Mouse (Mus musculus): ENCODE measurements around the gene Mrpl14. TPM values are rescaled to one million over a fixed set of nuclear protein-coding genes. Genes with fewer than 3 reads are reported as not detected.

Gene Mrpl14
- total RNA-seq (2023) = 10 to 100 TPM; 42.5 to 49.7 TPM

DNA sequence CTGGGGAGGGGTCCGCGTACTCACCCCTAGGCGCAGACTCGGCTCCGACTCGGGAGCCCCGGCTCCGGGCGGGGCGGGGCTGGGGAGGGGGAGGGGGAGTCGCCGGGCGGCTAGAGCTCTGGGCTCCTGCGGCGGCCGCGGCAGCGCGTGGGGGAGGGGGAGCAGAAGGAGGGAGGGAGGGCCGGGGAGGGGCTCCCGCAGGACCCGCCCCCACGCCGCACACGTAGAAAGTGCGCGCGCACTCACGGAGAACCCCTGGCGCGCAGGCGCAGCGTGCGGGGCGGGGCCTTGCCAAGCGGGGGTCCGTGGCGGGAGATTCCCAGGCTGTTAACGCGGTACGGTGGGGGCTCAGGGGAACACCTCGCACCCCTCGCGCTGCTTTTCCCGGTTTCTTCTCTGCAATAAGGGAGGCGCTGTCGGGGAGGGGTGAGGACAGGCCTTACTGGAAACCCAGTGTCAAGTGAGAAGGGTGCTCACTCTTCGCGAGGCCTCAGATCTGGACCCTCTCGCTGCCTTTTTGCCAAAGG, at the start of gene Mrpl14:
Gene Mrpl14, plus strand, starts transcription at position 230 of the 527 bp plus-strand sequence.

DNA sequence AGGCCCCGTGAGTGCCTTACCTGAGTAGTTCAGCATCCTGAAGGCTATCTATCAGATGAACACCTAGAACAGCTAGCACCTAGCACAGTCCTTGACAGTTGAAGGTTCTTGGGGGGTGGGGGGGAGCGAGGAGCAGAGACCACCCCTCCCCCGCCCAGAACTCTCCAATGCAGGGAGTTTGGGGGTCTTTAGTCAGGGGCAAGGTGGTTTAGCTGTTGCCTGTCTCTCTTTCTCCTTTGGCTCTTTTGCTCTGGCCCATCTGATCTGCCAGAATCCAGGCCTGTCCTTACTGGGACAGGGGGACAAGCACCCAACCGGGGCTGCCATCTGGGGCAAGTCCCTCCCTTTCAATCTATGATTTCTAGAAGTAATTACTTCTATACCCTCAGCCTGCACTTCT, 26.9 kb upstream of the Mrpl14 start, which contains the start of gene Capn11:
Gene Capn11, minus strand, starts transcription at position 101 of the 400 bp plus-strand sequence.

DNA sequence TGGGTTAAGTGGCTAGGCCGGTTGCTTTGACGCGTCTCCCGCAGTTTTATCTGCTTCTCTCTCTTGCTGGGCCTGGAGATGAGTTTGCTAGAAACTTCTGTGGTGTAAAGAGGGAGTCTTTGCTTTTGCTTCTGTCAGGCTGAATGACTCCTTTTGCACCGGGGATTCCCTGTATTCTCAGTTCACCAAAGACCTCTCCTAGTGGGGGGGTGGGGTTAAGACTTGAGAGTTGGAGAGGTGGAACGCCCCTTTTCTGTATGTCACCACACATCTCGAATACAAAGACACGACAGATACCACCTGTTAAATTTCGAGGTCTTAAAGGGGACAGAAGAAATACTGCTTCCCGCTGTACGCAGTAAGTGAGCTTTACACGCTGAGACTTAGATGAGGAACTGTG, 594 bp downstream of the Mrpl14 start, which contains the start of gene Tmem63b:
Gene Tmem63b, minus strand, starts transcription at position 190 of the 400 bp plus-strand sequence.

DNA sequence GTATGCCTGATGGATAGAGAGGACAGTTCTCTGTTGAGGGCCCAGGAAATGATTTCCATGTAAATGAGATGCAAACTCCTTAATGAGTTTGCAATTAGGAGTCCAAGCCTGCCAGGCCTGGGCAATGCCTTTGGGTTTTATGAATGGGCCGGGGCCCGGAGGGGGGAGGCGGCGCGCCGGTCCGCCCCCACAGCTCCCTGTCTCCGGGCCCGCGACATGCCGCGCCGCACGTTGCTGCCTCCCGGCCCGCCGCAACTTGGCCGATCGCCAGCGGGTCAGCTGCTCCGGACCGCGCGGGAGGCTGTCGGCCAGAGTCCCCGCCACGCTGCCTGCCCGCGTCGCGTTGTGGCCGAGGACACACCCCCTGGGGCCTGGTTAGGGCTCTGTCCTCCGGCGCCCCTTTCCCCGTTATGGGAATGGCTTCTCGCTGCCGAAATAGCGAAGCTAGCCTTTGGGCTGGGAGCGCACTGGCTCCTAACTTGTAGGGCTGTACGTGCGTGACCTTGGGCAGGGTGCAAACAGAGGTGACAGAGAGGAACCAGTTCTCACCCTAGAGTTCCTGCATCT, 47.7 kb downstream of the Mrpl14 start, which contains the start of gene 1600014C23Rik:
Gene 1600014C23Rik, minus strand, starts transcription at position 110 of the 567 bp plus-strand sequence.

Other genes starting within 250 kb of the Mrpl14 start
- gene Spats1, start 210.9 kb upstream of the Mrpl14 start, total RNA-seq (2023) = not detected
- gene Aars2, start 179.5 kb upstream of the Mrpl14 start, total RNA-seq (2023) = 1 to 10 TPM; 4.4 to 5.4 TPM
- gene Tcte1, start 162.9 kb upstream of the Mrpl14 start, total RNA-seq (2023) = not detected
- under 1 TPM in 1 of 2 experiments, not detected in 1; 0.09 TPM for gene Tmem151b, start 136.6 kb upstream of the Mrpl14 start, total RNA-seq (2023)
- gene Nfkbie, start 130.6 kb upstream of the Mrpl14 start, total RNA-seq (2023) = 10 to 100 TPM; 30.1 to 40.3 TPM
- gene Slc35b2, start 122.4 kb upstream of the Mrpl14 start, total RNA-seq (2023) = 10 to 100 TPM; 30.4 to 31.1 TPM
- gene Hsp90ab1, start 113.1 kb upstream of the Mrpl14 start, total RNA-seq (2023) = 100 to 1,000 TPM; 493 to 531 TPM
- 10 to 100 TPM; 23.7 to 37.0 TPM for gene Slc29a1, start 86.7 kb upstream of the Mrpl14 start, total RNA-seq (2023)
- not detected for gene Mymx, start 84.2 kb upstream of the Mrpl14 start, total RNA-seq (2023)
- gene Capn11, start 27.0 kb upstream of the Mrpl14 start, total RNA-seq (2023) = not detected
- 10 to 100 TPM; 21.0 to 26.7 TPM for gene Tmem63b, start 583 bp downstream of the Mrpl14 start, total RNA-seq (2023)
- gene 1600014C23Rik, start 47.5 kb downstream of the Mrpl14 start, total RNA-seq (2023) = not detected